Mouse (Mus musculus) liver, adult 2 months (tissue): ENCODE results near the gene Atp5d.

Source experiments
- CTCF ChIP-seq: fragments of 200-500 bp; IDR thresholded peaks from 2 replicates; pipeline ENCODE4 v1.5.1; 2011; ENCODE audit warnings: low read depth, low read length, control low read depth
- POLR2A ChIP-seq: fragments of 200-500 bp; IDR thresholded peaks from 2 replicates; pipeline ENCODE4 v1.6.1; 2011; ENCODE audit warnings: low read length, control low read depth; ENCODE audit not compliant: insufficient read depth; ENCODE audit errors: extremely low read depth

DNA sequence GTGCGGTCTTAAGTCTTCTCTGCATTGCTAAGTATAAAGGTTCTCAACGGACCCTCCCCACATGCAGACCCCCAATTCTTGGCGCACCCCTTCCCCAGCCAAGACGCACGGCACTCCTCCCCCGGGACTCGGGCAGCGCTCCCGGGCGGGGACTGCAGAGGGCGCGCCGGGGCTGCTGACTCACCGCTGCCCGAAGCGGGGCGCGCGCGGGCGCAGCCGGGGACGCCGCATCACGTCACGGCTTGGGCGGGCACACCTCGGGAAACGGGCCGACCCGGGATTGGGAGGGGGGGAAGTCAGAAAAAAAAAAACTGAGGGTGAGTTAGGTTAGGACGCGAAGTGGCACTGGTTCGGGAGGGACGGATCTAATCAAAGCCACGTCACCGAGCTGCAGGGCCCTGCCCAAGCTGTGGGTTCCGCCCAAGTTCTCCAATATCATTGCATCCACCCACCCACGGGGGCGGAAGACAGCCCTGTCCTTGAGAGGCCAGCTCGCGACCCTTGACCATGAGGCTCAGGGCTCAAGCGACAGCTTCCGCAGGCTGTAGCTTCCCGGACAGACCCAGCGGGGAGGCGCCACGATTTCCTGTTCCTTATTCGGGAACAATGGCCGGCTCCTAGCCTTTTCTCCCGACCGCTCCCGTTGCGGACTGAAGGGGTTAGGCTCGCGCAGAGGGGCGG is 10.3 kb downstream of the Atp5d start:
- TF ChIP-seq CTCF (peak; percentile 69), POLR2A (0 out of 2 replicates have a peak, but pooled peaks have one; percentile 41)
